Mouse (Mus musculus) midbrain, embryonic 13.5 days (tissue): Measurements from ENCODE around the gene Thsd7b. TPM values are rescaled to one million over a fixed set of nuclear protein-coding genes. Genes with fewer than 3 reads are reported as not detected.

Source experiments
- ATAC-seq: fragments of 200-750 bp; cut with Nextera tagmentation; 2 replicates; pipeline ENCODE4 v1.8.0; 2017; ENCODE audit warnings: mild to moderate bottlenecking, moderate TSS enrichment, moderate library complexity
- H3K27ac ChIP-seq: fragments of 300-500 bp; sonication (generic); 2 replicates; pipeline ENCODE4 v1.5.1; 2015; ENCODE audit warnings: inconsistent platforms, mild to moderate bottlenecking, moderate library complexity
- H3K27me3 ChIP-seq: fragments of 300-500 bp; sonication (generic); 2 replicates; pipeline ENCODE4 v1.6.1; 2015; ENCODE audit warnings: mild to moderate bottlenecking, inconsistent platforms
- H3K36me3 ChIP-seq: fragments of 300-500 bp; sonication (generic); 2 replicates; pipeline ENCODE4 v1.6.1; 2015; ENCODE audit warnings: mild to moderate bottlenecking, inconsistent platforms
- H3K4me1 ChIP-seq: fragments of 300-500 bp; sonication (generic); replicated peaks from 2 replicates; pipeline ENCODE4 v1.6.1; 2015; ENCODE audit warnings: inconsistent platforms
- H3K4me2 ChIP-seq: fragments of 300-500 bp; sonication (generic); replicated peaks from 2 replicates; pipeline ENCODE4 v1.6.1; 2015; ENCODE audit warnings: moderate library complexity, mild to moderate bottlenecking, inconsistent platforms
- H3K4me3 ChIP-seq: fragments of 300-500 bp; sonication (generic); replicated peaks from 2 replicates; pipeline ENCODE4 v1.5.1; 2015; ENCODE audit warnings: mild to moderate bottlenecking, inconsistent platforms
- H3K9ac ChIP-seq: fragments of 300-500 bp; sonication (generic); replicated peaks from 2 replicates; pipeline ENCODE4 v1.6.1; 2015; ENCODE audit warnings: mild to moderate bottlenecking, inconsistent platforms
- H3K9me3 ChIP-seq: fragments of 300-500 bp; sonication (generic); 2 replicates; pipeline ENCODE4 v1.6.1; 2016; ENCODE audit warnings: mild to moderate bottlenecking, inconsistent platforms
- WGBS: fragments of 180-500 bp; shearing (Covaris S2); methylation state at CpG from one replicate; pipeline ENCODE4 v1.1.7; 2015; 5-methylcytosine and 5-hydroxymethylcytosine counted together
- polyA plus RNA-seq: library from polyadenylated mRNA; unstranded; fragments of >200 nt; fragmentation: Nextera tagmentation; extraction: Ambion mirVana; gene quantifications from 2 replicates; pipeline ENCODE4 v1.2.1, GENCODE M21; 2015

Thsd7b gene
- polyA plus RNA-seq, 1 experiment from 2014 or later, result 9.5 TPM

DNA sequence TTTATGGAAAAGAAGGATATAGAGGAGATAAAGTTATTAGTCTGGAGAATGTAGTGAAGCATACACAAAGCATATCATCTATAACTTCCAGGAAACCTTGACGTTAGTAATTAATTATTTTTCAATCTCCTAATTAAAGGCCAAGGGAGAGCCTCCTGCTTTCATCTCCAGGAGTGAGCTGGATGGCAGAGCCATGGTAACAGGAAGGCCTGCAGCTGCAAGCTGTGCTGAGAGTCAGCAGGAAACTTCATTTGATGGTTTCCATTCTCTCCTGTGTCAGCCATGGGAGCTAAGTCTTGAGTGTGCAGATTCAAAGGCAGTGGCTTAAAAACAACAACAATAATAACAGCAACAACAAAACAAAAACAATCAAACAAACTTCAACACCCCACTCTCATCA is 507.5 kb downstream of the Thsd7b start:
- WGBS, result 43% methylated on average over 1 of the region's 1 CpGs
- no peak for ATAC-seq

DNA sequence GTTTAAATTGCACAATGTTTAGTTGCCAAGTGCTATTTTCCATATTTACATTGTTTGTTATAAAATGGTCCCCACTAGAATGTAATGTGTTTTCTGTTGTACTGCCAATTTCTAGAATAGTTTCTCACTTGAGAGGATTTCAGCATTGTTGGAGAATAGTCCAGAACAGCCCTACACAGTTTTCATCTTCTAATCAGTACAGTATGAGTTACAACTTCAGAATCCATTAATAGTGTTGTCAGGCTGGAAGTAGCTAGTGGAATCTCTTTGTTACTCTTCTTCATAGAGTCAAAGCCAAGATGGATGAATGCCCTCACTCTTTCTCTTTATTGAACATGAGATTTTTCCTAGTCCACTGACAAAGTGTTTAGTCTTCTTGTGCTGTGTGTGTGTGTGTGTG is 525.4 kb downstream of the Thsd7b start:
- no peaks in the 10 kb centered on the region for H3K27me3 ChIP-seq
- no peak overlapping the region for H3K4me3 ChIP-seq
- H3K9ac ChIP-seq, result no peak overlapping the region
- no peaks in the 10 kb centered on the region for H3K9me3 ChIP-seq
- no peak for ATAC-seq
- H3K27ac ChIP-seq, result no peak overlapping the region
- no peaks in the 10 kb centered on the region for H3K36me3 ChIP-seq
- no peak overlapping the region for H3K4me2 ChIP-seq
- H3K4me1 ChIP-seq, result no peaks in the 10 kb centered on the region

More for the DNA sequence above, 507.5 kb downstream of the Thsd7b start:
- H3K4me2 ChIP-seq, result no peak overlapping the region
- no peaks in the 10 kb centered on the region for H3K27me3 ChIP-seq
- no peaks in the 10 kb centered on the region for H3K4me1 ChIP-seq
- H3K36me3 ChIP-seq, result no peaks in the 10 kb centered on the region
- H3K9ac ChIP-seq, result no peak overlapping the region
- H3K4me3 ChIP-seq, result no peak overlapping the region
- H3K9me3 ChIP-seq, result no peaks in the 10 kb centered on the region
- H3K27ac ChIP-seq, result no peak overlapping the region

- H3K4me3 ChIP-seq, result no peak overlapping the region
- H3K36me3 ChIP-seq, result no peaks in the 10 kb centered on the region
- H3K27me3 ChIP-seq, result no peaks in the 10 kb centered on the region
- no peak for ATAC-seq
- no peaks in the 10 kb centered on the region for H3K9me3 ChIP-seq
- no peak overlapping the region for H3K27ac ChIP-seq
- no peaks in the 10 kb centered on the region for H3K4me1 ChIP-seq
- no peak overlapping the region for H3K4me2 ChIP-seq
- H3K9ac ChIP-seq, result no peak overlapping the region
- WGBS, result 69% methylated on average over 4 of the region's 4 CpGs
Observed at GRCm38 (mm10) chr1:129826927-129827326, 553.8 kb downstream of the Thsd7b start.

- Histone ChIP-seq H3K4me2 (no peak overlapping the region), H3K27me3 (no peaks in the 10 kb centered on the region), H3K36me3 (no peaks in the 10 kb centered on the region), H3K9me3 (no peaks in the 10 kb centered on the region), H3K4me1 (no peaks in the 10 kb centered on the region), H3K4me3 (no peak overlapping the region), H3K27ac (no peak overlapping the region), H3K9ac (no peak overlapping the region)
- no peak for ATAC-seq
- 82% methylated on average over 2 of the region's 2 CpGs for WGBS
Observed at GRCm38 (mm10) chr1:129837324-129837723, 564.2 kb downstream of the Thsd7b start.

DNA sequence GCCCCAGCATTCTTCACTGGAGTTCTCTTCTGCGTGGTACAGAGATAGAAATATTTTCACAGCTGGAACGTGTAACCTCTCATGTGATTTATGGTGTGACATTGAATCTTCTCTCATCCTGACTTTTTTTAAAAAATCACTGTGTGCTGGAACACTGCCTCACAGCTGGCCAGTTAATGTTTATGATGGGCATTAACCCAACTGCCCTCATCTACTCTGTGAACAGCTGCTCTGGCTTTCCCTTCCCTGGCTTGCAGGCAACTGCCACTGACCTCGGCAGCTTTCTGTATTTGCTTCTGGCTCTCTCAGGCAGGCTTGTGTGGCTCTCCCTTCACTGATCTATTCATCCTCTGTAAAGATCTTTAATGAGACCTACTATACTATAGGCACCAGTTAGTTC is 564.7 kb downstream of the Thsd7b start:
- 70% methylated on average over 3 of the region's 3 CpGs for WGBS
- Histone ChIP-seq H3K9me3 (no peaks in the 10 kb centered on the region), H3K4me1 (no peaks in the 10 kb centered on the region), H3K4me3 (no peak overlapping the region), H3K27ac (no peak overlapping the region), H3K9ac (no peak overlapping the region), H3K4me2 (no peak overlapping the region), H3K36me3 (no peaks in the 10 kb centered on the region), H3K27me3 (no peaks in the 10 kb centered on the region)
- ATAC-seq, result no peak

GRCm38 (mm10) chr1:129838486-129838885 is 565.4 kb downstream of the Thsd7b start:
- H3K36me3 ChIP-seq, result no peaks in the 10 kb centered on the region
- H3K27ac ChIP-seq, result no peak overlapping the region
- no peaks in the 10 kb centered on the region for H3K9me3 ChIP-seq
- no peaks in the 10 kb centered on the region for H3K27me3 ChIP-seq
- H3K4me1 ChIP-seq, result no peaks in the 10 kb centered on the region
- H3K9ac ChIP-seq, result no peak overlapping the region
- no peak for ATAC-seq
- no peak overlapping the region for H3K4me3 ChIP-seq
- no peak overlapping the region for H3K4me2 ChIP-seq

- Histone ChIP-seq H3K4me2 (no peak overlapping the region), H3K9ac (no peak overlapping the region), H3K4me1 (no peaks in the 10 kb centered on the region), H3K27me3 (no peaks in the 10 kb centered on the region), H3K27ac (no peak overlapping the region), H3K4me3 (no peak overlapping the region), H3K36me3 (no peaks in the 10 kb centered on the region), H3K9me3 (no peaks in the 10 kb centered on the region)
- 67% methylated on average over 2 of the region's 2 CpGs for WGBS
- no peak for ATAC-seq
Observed at GRCm38 (mm10) chr1:129843416-129843815, 570.3 kb downstream of the Thsd7b start.

DNA sequence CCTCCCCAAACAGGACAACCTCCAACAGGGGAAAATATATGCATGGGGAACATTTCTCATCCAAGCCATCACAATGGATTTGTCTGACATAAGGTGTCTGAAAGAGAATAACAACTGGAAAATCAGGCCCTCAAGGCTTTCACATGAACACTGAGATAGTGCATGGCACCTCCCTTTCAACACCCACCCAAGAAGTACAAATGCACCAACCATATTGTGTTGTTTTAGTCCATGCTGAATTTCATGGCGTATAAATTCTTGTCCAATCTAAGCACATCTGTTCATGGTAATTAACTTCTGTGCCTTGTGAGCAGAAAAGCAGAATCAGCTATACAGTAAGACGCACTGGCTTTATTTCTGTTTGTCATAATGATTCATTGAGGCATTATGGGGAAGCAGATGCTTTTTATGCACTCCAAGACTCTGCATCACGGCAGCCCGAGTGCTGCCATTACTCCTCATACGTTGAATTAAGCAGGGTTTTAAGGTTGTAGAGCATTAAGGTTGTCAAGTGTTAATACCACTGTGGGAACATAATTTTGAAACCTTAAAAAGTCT is 577.0 kb downstream of the Thsd7b start:
- no peak for ATAC-seq

GRCm38 (mm10) chr1:129867714-129868113 is 594.6 kb downstream of the Thsd7b start:
- H3K4me1 ChIP-seq, result no peaks in the 10 kb centered on the region
- H3K4me2 ChIP-seq, result no peak overlapping the region
- no peak overlapping the region for H3K9ac ChIP-seq
- 76% methylated on average over 6 of the region's 6 CpGs for WGBS
- H3K4me3 ChIP-seq, result no peak overlapping the region
- no peaks in the 10 kb centered on the region for H3K36me3 ChIP-seq
- no peaks in the 10 kb centered on the region for H3K9me3 ChIP-seq
- H3K27ac ChIP-seq, result no peak overlapping the region
- no peaks in the 10 kb centered on the region for H3K27me3 ChIP-seq
- ATAC-seq, result no peak

More for the DNA sequence above, 577.0 kb downstream of the Thsd7b start:
- no peaks in the 10 kb centered on the region for H3K9me3 ChIP-seq
- H3K36me3 ChIP-seq, result no peaks in the 10 kb centered on the region
- no peak overlapping the region for H3K4me3 ChIP-seq
- H3K4me2 ChIP-seq, result no peak overlapping the region
- no peak overlapping the region for H3K27ac ChIP-seq
- no peaks in the 10 kb centered on the region for H3K4me1 ChIP-seq
- WGBS, result 72% methylated on average over 5 of the region's 5 CpGs
- no peak overlapping the region for H3K9ac ChIP-seq
- H3K27me3 ChIP-seq, result no peaks in the 10 kb centered on the region

DNA sequence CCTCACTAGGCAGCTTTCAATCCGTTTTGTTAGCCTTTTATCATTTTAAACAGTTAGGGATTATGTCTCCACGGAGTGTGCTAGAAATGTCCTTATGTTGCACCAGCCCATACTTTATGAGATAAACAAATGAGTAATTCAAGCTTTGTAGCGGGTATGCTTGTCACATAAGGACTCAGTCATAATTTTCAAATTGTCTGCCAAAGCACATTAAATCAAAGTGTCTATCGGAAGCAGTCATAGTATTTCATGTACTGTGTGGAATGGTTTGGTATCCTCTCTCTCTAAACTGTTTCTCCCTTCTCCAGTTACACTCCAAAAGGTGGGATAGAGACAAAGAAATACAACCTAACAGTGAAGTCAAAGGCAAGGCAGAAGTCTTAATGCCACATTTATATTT is 601.3 kb downstream of the Thsd7b start:
- 44% methylated on average over 4 of the region's 4 CpGs for WGBS
- no peak overlapping the region for H3K27ac ChIP-seq
- H3K9me3 ChIP-seq, result no peaks in the 10 kb centered on the region
- H3K4me1 ChIP-seq, result peaks cover 5% of the 10 kb centered on the region; the same call in 1 of the 2 replicates
- H3K36me3 ChIP-seq, result no peaks in the 10 kb centered on the region
- ATAC-seq, result no peak
- no peaks in the 10 kb centered on the region for H3K27me3 ChIP-seq
- H3K9ac ChIP-seq, result no peak overlapping the region
- H3K4me2 ChIP-seq, result no peak overlapping the region
- H3K4me3 ChIP-seq, result no peak overlapping the region

DNA sequence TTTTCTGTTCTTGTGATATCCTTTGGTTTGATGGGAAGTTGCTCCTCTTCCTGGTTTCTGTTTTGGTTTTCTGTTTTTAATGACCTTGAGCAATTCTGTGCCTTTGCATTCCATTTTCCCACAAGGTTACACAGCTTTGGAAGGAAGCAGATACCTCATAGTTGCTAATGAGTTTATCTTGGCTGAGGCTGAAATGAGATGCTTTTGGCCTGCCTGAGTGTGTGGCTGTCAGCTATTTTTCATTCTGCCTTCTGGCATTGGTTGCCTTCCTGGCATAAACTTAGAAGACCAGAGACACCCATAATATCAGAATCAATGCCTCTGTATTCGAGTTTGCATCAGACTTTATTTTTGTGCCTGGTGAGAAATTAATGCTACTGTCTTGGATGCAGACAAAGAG is 614.8 kb downstream of the Thsd7b start:
- no peak overlapping the region for H3K4me2 ChIP-seq
- no peaks in the 10 kb centered on the region for H3K27me3 ChIP-seq
- 78% methylated on average over 1 of the region's 1 CpGs for WGBS
- no peak overlapping the region for H3K9ac ChIP-seq
- no peak overlapping the region for H3K27ac ChIP-seq
- no peak for ATAC-seq
- no peak overlapping the region for H3K4me3 ChIP-seq
- H3K9me3 ChIP-seq, result no peaks in the 10 kb centered on the region
- H3K4me1 ChIP-seq, result no peaks in the 10 kb centered on the region
- H3K36me3 ChIP-seq, result no peaks in the 10 kb centered on the region

GRCm38 (mm10) chr1:129898121-129898520 is 625.0 kb downstream of the Thsd7b start:
- Histone ChIP-seq H3K27me3 (no peaks in the 10 kb centered on the region), H3K4me2 (no peak overlapping the region), H3K4me3 (no peak overlapping the region), H3K36me3 (no peaks in the 10 kb centered on the region), H3K27ac (no peak overlapping the region), H3K4me1 (no peaks in the 10 kb centered on the region), H3K9ac (no peak overlapping the region), H3K9me3 (no peaks in the 10 kb centered on the region)
- ATAC-seq, result no peak
- WGBS, result 87% methylated on average over 5 of the region's 5 CpGs

DNA sequence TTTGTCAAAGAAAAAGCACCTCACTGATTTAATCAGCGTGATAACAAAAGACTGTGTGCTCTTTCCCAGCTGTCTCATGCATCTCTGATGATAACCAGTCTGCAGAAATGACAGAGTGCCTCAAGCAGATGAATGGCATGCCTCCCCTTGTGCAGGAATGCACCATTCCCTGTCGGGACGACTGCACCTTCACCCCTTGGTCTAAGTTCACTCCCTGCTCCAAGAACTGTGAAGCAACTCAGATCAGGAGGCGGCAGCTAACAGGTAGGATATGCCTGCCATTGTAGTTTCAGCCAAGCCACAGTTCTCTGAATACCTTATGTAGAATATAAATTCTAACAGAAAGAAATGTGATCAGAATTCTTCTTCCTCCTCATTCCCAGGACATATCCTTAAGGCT is 642.4 kb downstream of the Thsd7b start:
- H3K4me3 ChIP-seq, result no peak overlapping the region
- no peaks in the 10 kb centered on the region for H3K27me3 ChIP-seq
- 57% methylated on average over 4 of the region's 4 CpGs for WGBS
- no peak overlapping the region for H3K4me2 ChIP-seq
- no peak overlapping the region for H3K9ac ChIP-seq
- no peaks in the 10 kb centered on the region for H3K36me3 ChIP-seq
- H3K4me1 ChIP-seq, result 0 out of 2 replicates have a peak, but pooled peaks cover 3% of the 10 kb centered on the region
- no peak for ATAC-seq
- H3K27ac ChIP-seq, result no peak overlapping the region
- no peaks in the 10 kb centered on the region for H3K9me3 ChIP-seq
